Mouse (Mus musculus) forelimb bud, embryonic 11.5 days (tissue): Measurements from ENCODE around the gene Krtap10-4.
"Not testable (repeated sequence)": the region's sequence is repeated elsewhere in the genome, so short reads cannot be mapped to it uniquely, and the experiment has no call there.

Experiments
- DNase-seq: peaks from one replicate; pipeline ENCODE4 v3.0.0-alpha.2; 2012; ENCODE audit warnings: low read depth, low spot score

Gene Krtap10-4

DNA sequence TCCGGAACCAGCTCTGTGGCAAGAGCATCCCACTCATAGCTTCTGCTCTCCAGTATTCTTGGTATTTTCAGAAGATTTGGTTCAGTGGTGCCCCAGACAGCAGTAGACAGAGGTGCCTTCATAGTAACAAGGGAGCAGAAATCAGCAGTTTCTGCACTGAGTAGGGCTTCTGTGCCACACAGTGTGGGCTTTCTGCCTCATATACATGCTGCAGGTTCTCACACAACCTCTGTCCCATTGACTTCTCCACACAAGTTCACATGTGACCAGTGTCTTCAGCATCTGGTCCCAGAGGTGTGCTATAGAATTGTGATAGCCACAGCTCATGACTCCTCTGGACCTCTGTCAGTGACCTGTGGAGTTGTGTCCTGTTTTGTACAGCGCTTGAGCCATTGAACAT lies 38.3 kb downstream of the Krtap10-4 start:
- no peak for DNase-seq

DNA sequence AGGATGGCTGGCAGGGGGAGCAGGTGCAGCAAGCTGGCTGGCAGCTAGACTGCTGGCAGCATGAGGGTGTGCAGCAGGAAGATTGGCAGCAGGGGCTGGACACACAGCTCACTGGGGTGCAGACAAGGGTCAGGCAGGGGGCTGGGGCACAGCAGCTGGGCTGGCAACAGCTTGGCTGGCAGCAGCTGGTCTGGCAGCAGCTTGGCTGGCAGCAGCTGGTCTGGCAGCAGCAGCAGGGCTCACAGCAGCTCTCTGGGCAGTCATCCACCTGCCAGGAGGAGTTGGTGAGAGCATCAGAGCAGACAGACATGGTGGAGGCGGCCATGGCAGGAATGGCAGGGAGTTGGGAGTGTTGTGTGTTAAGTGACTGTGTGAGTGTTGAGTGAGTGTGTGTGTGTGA lies 39.0 kb downstream of the Krtap10-4 start, which contains the start of gene Gm7137:
Gm7137 (minus strand) TSS at position 325 of the 400 bp plus-strand sequence.
- not testable (repeated sequence) for DNase-seq

DNA sequence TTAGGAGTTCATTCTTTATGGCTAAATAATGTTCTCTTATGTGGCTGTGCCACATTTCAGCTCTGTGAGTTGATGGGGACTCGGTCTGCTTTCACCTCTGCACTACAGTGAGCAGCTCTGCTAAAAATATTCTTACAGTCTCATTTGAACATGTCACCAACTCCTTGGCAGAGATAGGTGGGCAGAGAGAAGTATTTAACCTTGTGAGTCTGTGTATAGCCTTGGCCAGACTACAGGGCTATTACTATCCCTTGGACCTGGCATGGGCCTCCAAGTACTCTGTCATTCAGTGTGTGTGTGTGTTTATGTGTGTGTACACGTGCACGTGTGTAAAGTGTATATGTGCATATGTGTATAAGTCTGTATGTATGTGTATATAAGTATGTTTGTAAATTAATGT lies 43.5 kb downstream of the Krtap10-4 start:
- not testable (repeated sequence) for DNase-seq

DNA sequence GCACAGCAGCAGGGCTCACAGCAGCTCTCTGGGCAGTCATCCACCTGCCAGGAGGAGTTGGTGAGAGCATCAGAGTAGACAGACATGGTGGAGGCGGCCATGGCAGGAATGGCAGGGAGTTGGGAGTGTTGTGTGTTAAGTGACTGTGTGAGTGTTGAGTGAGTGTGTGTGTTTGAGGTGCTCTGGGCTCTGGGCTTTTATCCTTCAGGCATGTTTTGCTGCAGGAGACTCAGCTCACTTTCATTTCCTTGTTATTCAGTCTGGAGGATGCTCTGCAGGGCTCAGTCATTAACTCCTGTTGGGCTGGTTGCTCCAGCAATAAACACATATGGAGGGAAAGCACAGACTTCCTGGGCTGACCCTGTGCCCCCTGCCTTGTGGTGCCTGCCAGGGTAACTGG lies 44.5 kb downstream of the Krtap10-4 start, which contains the start of gene Gm3250:
Gm3250 (minus strand) TSS at position 101 of the 400 bp plus-strand sequence.
- DNase-seq: not testable (repeated sequence)

DNA sequence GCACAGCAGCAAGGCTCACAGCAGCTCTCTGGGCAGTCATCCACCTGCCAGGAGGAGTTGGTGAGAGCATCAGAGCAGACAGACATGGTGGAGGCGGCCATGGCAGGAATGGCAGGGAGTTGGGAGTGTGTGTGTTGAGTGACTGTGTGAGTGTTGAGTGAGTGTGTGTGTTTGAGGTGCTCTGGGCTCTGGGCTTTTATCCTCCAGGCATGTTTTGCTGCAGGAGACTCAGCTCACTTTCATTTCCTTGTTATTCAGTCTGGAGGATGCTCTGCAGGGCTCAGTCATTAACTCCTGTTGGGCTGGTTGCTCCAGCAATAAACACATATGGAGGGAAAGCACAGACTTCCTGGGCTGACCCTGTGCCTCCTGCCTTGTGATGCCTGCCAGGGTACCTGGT lies 50.1 kb downstream of the Krtap10-4 start, which contains the start of gene Gm7138:
Gm7138 (minus strand) TSS at position 101 of the 400 bp plus-strand sequence.
- DNase-seq: not testable (repeated sequence)
